Mouse (Mus musculus): ENCODE data around the gene Itgb4.

Gene Itgb4

DNA sequence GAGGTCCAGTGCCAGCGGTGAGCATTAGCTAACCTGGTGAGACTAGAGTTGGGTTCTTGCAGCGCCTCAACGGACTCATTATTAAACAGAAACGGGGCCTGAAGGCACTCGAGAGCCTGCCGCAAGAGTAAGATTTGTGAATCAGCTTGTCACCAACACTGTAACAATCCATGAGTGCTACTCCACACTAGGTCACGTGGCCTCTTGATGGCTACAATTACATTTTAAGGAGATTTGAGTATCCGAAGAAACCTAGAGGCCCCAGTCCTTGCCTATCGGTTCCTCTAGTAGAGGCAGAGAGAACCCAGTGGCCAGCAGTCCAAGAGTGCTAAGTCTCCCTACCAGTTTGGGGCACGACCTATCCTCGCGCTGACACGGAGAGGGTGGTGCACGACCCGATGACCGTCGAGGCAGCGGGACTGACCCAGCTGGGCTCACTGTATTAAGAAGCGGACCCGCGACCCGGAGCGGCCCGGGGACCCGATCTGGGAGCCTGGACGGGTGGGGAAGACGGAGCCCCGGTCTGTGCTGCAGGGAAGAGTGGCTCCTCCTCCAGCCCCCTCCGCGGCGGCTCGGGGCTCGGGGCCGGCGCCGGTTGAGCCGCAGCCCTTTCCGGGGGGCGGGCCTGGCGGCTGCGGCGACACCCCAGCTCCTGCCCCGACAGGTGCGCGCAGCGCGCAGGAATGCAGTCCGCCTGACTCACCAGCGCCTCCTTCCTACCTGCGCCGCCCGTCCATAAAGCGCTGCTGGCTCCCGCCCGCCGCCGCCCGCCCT, at the start of gene Itgb4:
Gene Itgb4, plus strand, starts transcription at position 401 of the 774 bp plus-strand sequence.
- in situ Hi-C loops (cut with MboI, MseI) = no loop called here

DNA sequence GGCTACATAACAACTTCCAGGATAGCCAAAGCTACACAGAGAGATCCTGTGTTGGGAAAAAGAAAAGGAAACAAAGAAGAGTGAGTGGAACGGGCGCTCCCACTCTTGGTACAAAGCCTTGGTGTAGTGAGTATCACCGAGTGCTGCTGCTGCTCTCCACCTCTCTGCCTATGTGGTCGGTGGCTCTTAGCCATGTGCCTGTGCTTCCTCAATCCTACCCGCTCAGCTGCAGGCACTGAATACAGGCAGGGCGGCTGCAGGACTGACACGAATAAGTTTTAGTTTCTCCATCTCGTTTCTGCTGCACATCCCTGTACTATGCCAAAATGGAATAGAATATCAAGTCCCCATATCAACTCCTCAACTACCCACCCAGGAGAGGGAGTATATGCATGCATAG, 45.5 kb upstream of the Itgb4 start:
- in situ Hi-C loops (cut with MboI, MseI) = no loop called here

DNA sequence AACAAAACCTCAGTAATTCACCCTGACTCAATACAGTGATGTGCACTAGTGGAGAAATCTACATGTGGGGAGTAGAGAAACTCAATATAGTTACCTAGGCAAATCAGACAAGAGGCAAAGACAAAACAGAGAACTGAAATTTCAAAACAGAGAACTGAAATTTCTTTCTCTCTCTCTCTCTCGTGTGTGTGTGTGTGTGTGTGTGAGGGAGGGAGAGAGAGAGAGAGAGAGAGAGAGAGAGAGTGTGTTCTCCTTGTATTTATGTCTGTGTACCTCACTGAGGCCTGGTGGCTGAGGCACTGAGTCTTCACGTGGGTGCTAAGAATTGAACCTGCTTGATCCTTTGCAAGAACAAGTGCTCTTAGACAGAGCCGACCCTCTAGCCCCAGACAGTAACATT, 44.7 kb upstream of the Itgb4 start:
- in situ Hi-C loops (cut with MboI, MseI) = loop anchor here (5.0 kb wide), 1 partner anchor 82 kb away; the partner anchor contains the start of gene Galk1

DNA sequence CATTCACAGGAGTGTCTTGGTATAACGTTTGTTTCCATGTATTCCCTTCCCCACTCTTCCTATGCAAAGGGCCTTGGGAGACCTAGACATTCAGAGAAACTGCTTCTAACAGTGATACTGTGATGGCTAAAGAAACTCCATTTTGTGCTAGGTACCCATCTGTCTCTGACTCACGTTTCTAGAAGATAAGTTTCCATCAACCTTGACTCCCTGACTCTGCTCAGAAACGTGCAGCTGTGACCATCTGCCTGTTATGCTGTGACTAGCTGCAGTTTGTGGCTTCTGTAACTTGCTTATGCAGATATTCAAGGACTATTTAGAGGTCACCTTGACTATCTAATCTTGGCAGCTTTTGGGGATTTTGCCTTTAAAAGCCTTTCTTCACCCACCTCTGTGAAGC, 43.3 kb upstream of the Itgb4 start:
- in situ Hi-C loops (cut with MboI, MseI) = loop anchor here (5.0 kb wide), 1 partner anchor 81 kb away; the partner anchor contains the start of gene Galk1

DNA sequence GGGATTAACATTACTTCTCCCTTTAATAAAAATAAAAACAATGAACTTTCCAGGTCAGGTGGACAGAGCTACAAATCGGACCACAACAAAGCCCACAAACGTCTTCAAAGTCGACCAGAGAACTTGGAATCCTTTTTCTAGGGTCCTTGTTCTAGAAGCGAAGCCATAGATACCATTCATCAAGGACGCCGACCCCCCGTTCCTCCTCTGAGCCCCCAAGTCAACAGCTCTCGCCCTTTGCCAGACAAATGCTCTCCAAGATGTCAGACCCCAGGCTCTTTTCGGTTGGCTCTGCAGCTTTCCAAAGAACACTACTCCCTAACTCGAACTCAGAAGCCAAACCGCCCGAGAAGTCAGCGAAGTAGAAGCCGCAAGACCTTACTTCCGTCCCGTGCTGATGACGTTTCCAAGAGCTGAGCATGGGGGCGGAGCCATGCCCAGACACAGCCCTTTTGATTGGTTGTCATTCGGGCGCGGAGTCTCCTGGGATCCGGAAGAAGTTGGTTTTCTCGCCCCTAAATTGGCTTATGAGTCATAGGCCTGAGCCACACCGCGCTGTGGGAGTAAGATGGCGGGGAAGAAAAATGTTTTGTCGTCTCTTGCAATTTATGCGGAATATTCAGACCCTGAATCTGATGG, 41.3 kb upstream of the Itgb4 start, which contains the start of the genes Sap30bp and Recql5:
Gene Sap30bp, plus strand, starts transcription at position 175 of the 639 bp plus-strand sequence.
Gene Recql5, minus strand, starts transcription at position 370 of the 639 bp plus-strand sequence.
- in situ Hi-C loops (cut with MboI, MseI) = loop anchor here (5.0 kb wide), 1 partner anchor 79 kb away; the partner anchor contains the start of gene Galk1

DNA sequence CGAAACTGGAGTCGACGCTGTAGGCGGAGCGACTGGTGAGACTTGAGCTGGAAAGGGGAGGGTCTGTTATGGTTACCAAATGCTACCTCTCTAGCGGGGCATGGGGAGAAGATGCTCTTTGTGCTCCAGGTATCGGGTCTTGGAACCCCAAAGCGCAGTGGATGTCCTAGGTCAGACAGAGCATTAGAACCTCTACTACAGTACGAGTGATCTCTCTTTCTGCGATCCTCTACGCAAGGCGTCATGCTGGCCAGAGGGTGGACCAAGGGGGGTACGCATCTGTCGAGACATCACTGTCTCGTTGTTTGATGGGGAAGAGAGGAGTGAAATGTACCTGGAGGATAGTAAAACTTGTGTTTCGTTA, 40.8 kb upstream of the Itgb4 start:
- in situ Hi-C loops (cut with MboI, MseI) = loop anchor here (5.0 kb wide), 1 partner anchor 79 kb away; the partner anchor contains the start of gene Galk1

DNA sequence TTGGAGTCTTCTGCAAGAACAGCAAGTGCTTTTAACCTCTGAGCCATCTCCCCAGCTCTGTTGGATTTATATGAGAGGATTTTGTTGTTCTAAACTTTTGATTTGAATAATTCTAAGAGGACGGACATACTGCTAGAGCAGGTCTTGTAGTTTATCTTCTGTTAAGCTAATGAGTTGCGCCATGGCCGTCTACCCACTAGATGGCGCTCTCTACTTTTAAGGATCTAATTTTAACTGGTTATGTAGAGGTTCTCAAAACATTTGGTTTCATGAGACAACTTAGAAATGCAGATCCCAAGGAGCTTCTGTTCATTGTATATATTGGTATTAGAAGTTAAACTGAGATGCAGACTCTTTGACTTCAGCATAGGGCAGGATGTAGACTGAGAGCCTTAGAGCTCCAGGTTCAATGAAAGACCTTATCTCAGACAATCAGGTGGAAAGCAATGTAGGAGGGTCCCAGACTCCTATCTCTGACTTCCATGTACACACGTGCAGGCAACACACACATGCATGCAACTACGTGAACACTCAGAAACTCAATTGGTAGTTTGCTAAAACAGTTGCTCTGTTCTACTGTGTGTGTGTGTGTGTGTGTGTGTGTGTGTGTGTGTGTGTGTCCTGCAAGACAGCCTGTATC, 34.7 kb upstream of the Itgb4 start:
- in situ Hi-C loops (cut with MboI, MseI) = no loop called here

DNA sequence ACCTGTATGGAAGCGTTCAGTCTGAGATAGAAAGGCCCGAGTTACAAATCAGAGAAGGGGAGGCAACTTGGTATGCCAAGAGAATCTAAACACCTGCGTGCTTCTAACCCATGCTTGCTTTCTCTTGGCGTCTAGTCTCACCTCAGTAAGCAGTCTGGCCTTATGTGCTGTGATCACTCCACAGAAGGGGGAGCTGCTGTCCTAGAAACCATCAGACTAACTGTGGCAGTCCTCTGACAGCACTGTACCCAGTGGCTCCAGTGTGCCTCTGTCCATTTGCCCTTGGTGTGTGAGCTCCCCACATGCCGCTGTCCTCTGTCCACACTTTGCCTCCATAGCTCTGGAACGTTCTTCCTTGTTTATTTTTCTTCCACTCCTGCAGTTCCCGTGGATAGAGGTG, 32.5 kb upstream of the Itgb4 start:
- in situ Hi-C loops (cut with MboI, MseI) = no loop called here

DNA sequence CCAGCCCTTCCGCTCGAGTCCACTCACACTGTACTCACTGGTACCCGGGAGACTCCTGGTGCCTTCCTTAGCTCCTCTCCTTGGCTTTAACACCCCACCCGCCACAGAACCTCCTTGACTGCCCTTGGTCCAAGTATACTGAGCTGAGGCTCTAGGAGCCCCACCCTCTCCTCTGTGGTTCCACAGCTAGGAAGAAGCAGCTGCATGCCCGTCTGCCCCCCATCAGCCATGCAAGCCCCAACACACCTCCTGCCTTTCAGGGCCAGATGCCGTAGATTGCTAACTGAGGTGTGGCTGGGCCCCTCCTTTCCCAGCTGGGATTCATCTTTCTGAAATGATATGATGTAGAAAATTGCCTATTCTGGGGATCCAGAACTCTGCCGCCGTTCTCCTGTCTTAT, 29.3 kb upstream of the Itgb4 start:
- in situ Hi-C loops (cut with MboI, MseI) = no loop called here

DNA sequence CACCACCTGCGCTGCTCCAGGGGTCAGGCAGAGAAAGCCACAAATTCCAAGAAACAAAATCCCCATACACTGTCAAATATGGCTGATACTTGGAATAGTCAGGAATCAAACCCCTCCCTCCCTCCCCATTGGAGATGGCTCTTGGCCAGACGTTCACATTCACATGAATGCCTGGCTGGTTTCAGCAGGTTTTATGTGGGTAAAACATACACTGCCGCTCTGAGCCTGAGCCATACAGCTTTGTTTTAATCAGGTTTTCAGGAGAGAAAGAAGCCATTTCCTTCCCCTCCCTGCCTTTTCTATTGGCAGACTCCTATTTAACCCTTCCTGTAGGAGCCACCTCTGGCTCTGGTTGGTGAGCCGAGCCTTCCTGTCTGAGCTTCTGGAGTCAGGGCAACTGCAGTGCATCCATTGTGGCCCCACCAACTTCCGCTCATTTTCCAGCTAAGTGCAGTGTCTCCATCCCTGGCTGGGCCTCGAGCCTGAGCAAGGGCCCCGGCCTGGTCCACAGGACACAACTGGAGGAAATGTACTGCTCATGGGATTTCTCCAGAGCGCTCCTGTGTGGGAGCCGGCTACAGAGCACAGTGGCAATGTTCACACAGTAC, 28.2 kb upstream of the Itgb4 start:
- in situ Hi-C loops (cut with MboI, MseI) = no loop called here

DNA sequence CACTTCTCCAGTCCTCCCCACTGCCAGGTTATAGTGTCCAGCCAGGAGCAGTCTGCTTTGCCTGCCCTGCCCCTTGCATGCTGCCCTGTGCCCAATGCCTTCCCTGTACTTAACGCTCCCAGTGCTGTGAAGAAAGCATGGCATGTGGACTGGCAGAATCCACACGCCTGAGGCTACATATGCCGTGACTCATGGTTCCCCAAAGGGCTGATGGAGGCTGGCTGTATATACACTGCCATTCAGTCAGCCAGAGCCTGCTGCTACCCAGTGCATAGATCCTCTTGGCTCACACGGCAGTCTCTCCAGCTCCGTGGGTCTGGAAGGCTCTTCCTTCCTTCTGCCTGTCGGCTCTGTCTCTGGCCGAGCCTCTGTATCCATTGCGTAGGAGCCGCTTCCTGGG, 26.2 kb upstream of the Itgb4 start:
- in situ Hi-C loops (cut with MboI, MseI) = no loop called here

DNA sequence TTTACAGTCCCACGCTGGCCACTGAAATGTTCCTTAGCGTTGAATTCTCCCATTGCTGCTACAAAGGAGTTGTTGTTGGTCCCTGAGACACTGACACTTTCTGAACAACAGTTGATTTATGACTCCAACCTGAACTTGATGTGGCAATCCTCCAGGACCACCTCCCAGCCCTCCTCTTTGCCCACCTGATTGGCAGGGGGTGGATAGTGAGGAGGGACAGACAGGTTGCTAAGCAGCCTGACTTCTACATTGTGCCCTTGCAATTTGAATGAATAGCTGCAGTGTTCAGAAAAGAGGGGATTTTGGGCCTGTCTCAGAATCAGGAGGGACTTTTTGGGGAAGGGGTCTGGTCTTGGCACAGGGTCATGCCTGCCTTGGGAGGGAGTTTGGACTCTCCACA, 23.8 kb upstream of the Itgb4 start:
- in situ Hi-C loops (cut with MboI, MseI) = no loop called here

DNA sequence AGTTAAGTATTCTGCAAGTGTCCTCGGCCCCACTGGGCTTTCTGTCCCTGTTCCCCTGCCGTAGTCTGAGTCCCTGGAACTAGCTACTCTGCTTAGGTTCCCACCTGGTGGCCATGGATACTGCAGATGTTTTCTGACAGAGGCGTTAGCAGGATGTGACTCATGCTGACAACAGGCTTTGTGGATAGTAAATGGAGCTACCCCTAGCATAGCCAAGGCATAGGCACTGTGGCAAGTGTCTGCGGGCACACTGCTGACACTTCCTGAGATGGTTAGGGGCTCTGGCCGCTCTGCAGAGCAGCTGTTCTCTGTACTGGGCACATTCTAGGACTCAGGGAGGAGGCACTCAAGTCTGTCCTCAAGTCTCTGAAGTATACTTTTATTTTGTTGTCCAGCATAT, 19.8 kb upstream of the Itgb4 start:
- in situ Hi-C loops (cut with MboI, MseI) = no loop called here

DNA sequence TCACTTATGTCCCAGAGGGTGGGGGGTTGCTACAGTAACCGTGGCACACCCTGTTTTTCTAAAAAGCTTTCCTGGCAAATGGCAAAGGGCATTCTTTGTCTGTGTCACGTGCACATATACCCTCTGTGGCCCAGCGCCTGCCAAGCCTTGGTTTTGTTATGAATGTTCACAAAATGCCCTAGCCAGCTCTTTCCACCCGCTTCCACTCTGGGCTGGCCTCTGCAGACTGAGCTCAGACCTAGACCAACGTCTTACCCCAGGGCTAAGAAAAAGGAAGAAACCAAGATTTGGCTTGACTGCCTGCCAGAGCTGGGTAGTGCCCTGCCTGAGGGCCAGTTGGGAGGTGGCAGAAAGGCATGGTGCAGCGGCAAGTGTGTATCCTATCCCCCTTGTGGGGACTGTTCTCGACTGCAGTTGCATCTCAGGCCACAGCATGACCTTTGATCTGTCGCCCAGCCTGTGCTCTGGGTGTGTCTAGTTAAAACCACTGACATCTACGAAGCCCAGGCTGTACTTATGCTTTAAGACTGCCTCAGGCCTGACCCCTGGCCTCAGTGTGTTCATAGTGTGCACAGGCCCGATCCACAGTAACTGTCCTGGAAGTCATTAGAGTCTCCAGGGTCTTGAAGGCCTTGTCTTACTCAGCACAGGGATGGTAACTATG, 19.2 kb upstream of the Itgb4 start:
- in situ Hi-C loops (cut with MboI, MseI) = no loop called here

DNA sequence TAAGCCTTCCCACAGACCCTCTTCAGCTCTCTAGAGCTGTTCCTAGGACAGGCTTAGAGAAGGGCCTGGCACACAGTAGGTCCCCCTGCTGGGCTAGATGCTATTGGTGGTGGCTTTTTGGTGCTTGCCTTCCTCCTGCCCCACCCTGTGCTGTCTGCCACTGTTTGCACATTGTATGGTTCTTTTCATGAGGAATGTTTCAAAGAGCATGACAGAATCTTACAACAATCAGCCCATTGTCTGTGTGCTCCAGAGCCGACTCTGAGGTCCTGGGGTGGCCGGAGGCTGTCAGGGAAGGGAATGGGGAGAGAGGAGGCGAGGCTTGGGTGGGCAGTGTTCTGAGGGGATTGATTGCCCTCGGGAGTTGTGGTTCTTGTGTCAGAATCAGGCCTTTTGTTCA, 18.1 kb upstream of the Itgb4 start:
- in situ Hi-C loops (cut with MboI, MseI) = no loop called here

DNA sequence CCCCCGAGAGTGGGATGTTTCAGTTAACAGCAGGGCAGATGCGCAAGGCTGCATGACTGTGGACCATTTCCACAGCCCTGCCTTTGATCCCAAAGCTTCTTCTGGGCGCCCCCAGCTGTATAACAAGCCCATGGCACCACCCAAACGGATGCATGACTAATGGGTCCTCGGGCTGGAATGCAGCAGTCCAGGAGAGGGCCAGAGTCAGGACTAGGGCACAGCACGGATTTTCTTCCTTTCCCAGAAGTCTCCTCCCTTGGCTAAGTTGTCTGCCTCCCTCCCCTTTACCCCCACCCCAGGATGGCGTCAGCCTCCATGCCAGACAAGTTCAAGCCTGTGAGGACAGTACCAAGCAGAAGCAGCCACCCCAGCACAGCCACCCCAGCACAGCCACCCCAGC, 16.5 kb upstream of the Itgb4 start:
- in situ Hi-C loops (cut with MboI, MseI) = no loop called here

DNA sequence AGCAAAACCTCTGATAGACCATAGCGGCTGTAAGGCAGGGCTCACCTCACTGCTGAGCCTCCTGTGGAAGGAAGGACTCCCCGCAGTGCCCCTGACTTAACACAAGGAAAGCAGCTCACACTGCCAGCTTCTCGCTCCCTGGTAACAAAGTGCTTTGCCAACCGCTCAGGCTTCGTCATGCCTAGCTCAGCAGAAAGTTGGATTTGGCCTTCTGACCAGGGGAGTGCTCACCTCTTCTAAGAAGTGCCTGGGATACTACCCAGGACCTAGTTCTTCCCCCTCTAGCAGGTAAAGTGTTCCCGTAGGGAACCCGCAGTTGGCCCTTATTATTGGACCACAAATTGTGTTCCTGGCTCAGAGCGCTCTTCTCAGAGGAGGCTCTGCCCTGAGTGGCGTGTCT, 15.5 kb upstream of the Itgb4 start:
- in situ Hi-C loops (cut with MboI, MseI) = no loop called here

DNA sequence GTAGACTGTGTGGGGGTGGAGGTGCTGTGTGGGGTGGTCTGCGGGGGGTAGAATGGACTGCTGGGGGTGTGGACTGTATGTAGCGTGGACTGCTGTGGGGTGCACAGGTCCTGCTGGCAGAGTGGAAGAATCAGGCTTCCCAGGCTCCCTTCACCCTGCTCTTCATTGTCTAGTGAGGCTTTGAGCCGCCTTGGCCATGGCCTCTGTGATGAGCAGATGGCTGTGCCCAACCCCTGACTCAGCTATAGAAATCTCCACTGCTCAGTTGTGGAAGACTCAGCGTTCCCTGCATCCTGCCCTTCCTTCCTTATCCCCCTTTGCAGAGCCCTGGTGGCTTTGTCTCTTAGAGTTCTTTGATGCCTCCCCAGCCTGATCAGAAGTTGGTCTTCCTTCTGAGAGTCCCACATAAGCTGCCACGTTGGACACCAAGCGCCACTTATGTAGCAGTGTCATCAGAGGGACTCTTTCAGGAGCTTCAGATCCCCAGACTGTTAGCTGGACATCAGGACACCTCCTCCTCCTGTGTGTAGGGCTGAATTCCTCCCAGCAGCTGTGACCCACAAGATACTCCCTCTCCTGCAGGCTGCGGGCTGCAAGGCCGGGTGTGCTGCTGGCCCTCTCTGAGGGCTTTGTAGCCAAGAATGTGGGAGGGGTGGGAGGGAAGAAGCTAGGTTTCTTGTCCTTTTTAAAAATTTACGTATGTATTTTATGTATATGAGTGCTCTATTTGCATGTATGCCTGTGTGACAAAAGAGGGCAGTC, 11.7 kb upstream of the Itgb4 start:
- in situ Hi-C loops (cut with MboI, MseI) = loop anchor here (10.0 kb wide), 1 partner anchor 702 kb away; no protein-coding TSS in a partner anchor

DNA sequence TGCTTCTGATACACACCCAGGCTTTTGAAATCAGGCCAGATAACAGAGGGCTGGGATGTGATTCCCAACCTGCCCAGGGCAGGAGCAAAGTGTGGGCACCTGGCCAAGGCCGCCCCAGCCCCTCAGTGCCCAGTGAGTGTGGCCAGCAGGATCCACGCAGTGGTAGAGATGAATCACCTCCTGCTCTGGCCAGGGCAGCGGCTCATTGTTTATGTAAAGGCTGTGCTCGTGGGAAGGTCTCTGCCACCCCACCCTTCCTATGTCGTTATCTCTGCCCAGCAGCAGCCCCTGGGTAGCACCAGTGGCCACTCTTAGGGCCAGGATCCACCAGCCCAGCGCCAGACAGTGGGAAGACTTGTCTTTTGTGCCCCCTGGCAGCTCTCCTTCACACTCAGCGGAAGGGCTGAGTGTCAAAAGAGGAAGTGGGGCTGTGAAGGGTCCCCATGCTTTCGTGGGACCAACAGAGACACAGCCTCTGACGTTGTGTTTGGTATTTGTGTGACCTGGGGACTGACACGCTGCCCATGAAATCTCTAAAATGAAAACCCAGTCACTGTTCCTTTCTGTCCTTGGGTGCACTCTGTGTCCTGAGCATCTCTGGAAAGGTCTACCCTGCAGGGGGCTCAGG, 9.4 kb upstream of the Itgb4 start:
- in situ Hi-C loops (cut with MboI, MseI) = loop anchor here (10.0 kb wide), 1 partner anchor 700 kb away; no protein-coding TSS in a partner anchor

Measured in T-helper 2 cell (primary cell).